Mouse (Mus musculus): ENCODE data around the gene Rgl1.

GRCm38 (mm10) chr1:152798125-152798524, 32.0 kb upstream of the Rgl1 start:
- no peak for TF ChIP-seq CTCF (IDR thresholded peaks at IDR 0.05; ENCODE audit: low read depth, low read length)
- TF ChIP-seq POLR2A (IDR thresholded peaks at IDR 0.05; ENCODE audit: extremely low read depth, insufficient read depth, low read length): no peak

Measured in liver, adult 2 months (tissue).